Mouse (Mus musculus): ENCODE measurements around the gene Plekhm2.

- TF ChIP-seq CTCF (IDR thresholded peaks at IDR 0.05; ENCODE audit: low read depth) (no peak), EP300 (IDR thresholded peaks at IDR 0.05; ENCODE audit: low read depth) (no peak)
These were observed 80.8 kb downstream of the Plekhm2 start for GRCm38 (mm10) chr4:141583919-141584318.
